ENCODE assay signal across 9 mouse cellular contexts in the genomic region with DNA sequence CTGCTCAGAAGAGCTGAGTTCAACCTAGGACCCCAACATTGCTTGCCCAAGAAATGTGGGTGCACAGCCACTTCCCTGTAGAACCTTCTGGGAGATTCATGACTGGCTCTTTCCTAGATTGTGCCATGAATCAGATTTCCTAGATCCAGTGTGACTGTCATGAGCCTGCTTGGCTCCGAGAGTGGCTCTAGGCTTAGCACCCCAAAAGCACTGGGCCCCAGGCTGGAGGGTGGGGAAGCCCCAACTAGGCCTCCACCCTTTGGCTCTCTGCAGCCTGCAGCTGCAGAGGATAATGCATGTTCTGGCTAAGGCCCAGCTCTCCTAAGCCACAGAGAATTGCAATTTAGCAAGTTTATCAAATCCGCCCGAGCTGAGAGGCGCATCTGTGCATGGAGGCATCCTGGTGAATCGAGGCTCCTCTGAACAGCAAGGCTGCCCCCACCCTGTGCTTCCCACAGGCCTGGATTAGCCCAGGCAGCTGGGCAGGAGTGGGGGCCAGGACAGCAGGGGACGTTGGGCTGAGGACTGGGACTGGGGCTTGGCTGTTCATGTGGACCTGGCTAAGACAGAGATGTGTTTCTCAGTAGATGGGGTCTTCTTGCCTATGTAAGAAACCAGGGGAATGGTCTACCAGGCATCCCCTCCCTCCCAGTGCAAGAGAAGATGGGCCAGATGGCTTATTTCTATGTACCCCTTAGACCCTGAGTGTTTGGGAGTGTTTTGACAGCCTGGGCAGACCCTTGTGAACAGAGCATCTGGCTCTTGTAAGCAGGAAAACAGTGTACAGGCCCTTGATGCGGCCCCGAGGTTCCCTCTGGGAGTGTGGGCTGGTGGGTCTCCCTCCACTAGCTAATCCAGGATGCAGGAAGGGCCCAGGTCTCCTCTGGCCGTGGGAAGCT. TPM values are rescaled to one million over a fixed set of nuclear protein-coding genes. Genes with fewer than 3 reads are reported as not detected.
DNase-seq lines count a peak whose midpoint lies in the region; ATAC-seq lines count a peak whose summit lies in the region.
"Had no signal": no experiment of that assay in that cellular context is flagged by ENCODE, and none has a peak within 500 bp of the region (broad histone marks: within the 10 kb centered on the region; RNA-seq: fewer than 3 reads in every experiment).

No protein-coding gene starts in this region.

- peaks cover 61% of the 10 kb centered on the region for H3K4me1 ChIP-seq in forebrain, embryonic 10.5 days
- peaks cover 53% of the 10 kb centered on the region for H3K4me1 ChIP-seq in intestine, embryonic 14.5 days (replicated peaks; ENCODE audit: control insufficient read depth, insufficient read depth, low read length)
- peaks cover 54% of the 10 kb centered on the region for H3K4me1 ChIP-seq in neural tube, embryonic 13.5 days (replicated peaks)

- H3K36me3 ChIP-seq in forebrain, embryonic 10.5 days (replicated peaks) = no peaks in the 10 kb centered on the region
- H3K36me3 ChIP-seq in intestine, embryonic 14.5 days (ENCODE audit: control insufficient read depth, insufficient read depth, low read length) = no peaks in the 10 kb centered on the region
- H3K36me3 ChIP-seq in neural tube, embryonic 13.5 days = no peaks in the 10 kb centered on the region
- H3K36me3 ChIP-seq: G1E had no signal

- H3K4me2 ChIP-seq in intestine, embryonic 14.5 days (ENCODE audit: low read length) = no peak overlapping the region
- H3K4me2 ChIP-seq in neural tube, embryonic 13.5 days = no peak overlapping the region

- intact Hi-C loops in left cerebral cortex, postnatal 4 days (cut with DNase I) = no loop called here
- intact Hi-C loops in left cerebral cortex, postnatal 36 days (cut with DNase I) = no loop called here

- DNase-seq in left cerebral cortex, postnatal 4 days = peak; percentile 26
- no peak for DNase-seq in left cerebral cortex, postnatal 36 days (ENCODE audit: low spot score in 2 of 2)
- DNase-seq in forebrain, embryonic 10.5 days (ENCODE audit: extremely low spot score, low spot score) = no peak
- DNase-seq in intestine, embryonic 14.5 days (ENCODE audit: low spot score) = no peak
- no peak for DNase-seq in embryo, embryonic 10 days (ENCODE audit: low spot score)
- no peak for DNase-seq in layer of hippocampus, postnatal 36 days
- no peak for DNase-seq in layer of hippocampus, postnatal 14 days (ENCODE audit: low spot score in 2 of 2)

- 67% methylated on average over 9 of the region's 9 CpGs for WGBS in forebrain, embryonic 10.5 days
- 34% methylated on average over 9 of the region's 9 CpGs for WGBS in intestine, embryonic 14.5 days
- WGBS in neural tube, embryonic 13.5 days = 51% methylated on average over 9 of the region's 9 CpGs

- no peak overlapping the region for H3K4me3 ChIP-seq in forebrain, embryonic 10.5 days
- H3K4me3 ChIP-seq in intestine, embryonic 14.5 days (ENCODE audit: low read depth, low read length) = no peak overlapping the region
- no peak overlapping the region for H3K4me3 ChIP-seq in neural tube, embryonic 13.5 days

- peak overlapping the region; percentile 76 for H3K27ac ChIP-seq in forebrain, embryonic 10.5 days
- H3K27ac ChIP-seq in intestine, embryonic 14.5 days (ENCODE audit: low read depth) = peak overlapping the region; percentile 95
- peak overlapping the region; percentile 74 for H3K27ac ChIP-seq in neural tube, embryonic 13.5 days (replicated peaks)

- ATAC-seq in intestine, embryonic 14.5 days (replicated peaks; ENCODE audit: low FRiP score, low TSS enrichment, low read depth) = peak; percentile 48
- peak; percentile 49; the same call in 1 of the 2 replicates for ATAC-seq in neural tube, embryonic 13.5 days (ENCODE audit: low read depth)

- H3K9ac ChIP-seq in intestine, embryonic 14.5 days (ENCODE audit: low read length) = no peak overlapping the region
- H3K9ac ChIP-seq in neural tube, embryonic 13.5 days = peak overlapping the region; percentile 17; the same call in 1 of the 2 replicates

- H3K27me3 ChIP-seq in forebrain, embryonic 10.5 days (ENCODE audit: poor library complexity, severe bottlenecking) = peaks cover 10% of the 10 kb centered on the region; the same call in 1 of the 2 replicates
- no peaks in the 10 kb centered on the region for H3K27me3 ChIP-seq in intestine, embryonic 14.5 days (replicated peaks; ENCODE audit: control insufficient read depth, insufficient read depth, low read length)
- H3K27me3 ChIP-seq in neural tube, embryonic 13.5 days = no peaks in the 10 kb centered on the region

- no peaks in the 10 kb centered on the region for H3K9me3 ChIP-seq in forebrain, embryonic 10.5 days
- H3K9me3 ChIP-seq in intestine, embryonic 14.5 days (ENCODE audit: control insufficient read depth, low read length) = no peaks in the 10 kb centered on the region
- no peaks in the 10 kb centered on the region for H3K9me3 ChIP-seq in neural tube, embryonic 13.5 days

RNA-seq across cellular contexts. Expression of a gene that starts 41.2 kb away (rescaled TPM):
- total RNA-seq in left cerebral cortex, postnatal 4 days (2021) = 1 to 10 TPM; 2.6 to 4.6 TPM
- total RNA-seq in left cerebral cortex, postnatal 36 days (2021) = 1 to 10 TPM; 1.8 to 5.6 TPM
- 200 and 274 TPM in 2 replicates for polyA plus RNA-seq in forebrain, embryonic 10.5 days (2016; fragmentation: Nextera tagmentation; extraction: Ambion mirVana)
- 398 and 437 TPM in 2 replicates for polyA plus RNA-seq in intestine, embryonic 14.5 days (2014; fragmentation: Nextera tagmentation; extraction: Ambion mirVana)
- polyA plus RNA-seq in neural tube, embryonic 13.5 days (2015; fragmentation: Nextera tagmentation; extraction: Ambion mirVana) = 77.7 and 96.5 TPM in 2 replicates
- total RNA-seq in layer of hippocampus, postnatal 36 days (2021) = 1 to 10 TPM; 3.5 to 5.5 TPM
- 1 to 10 TPM; 1.9 to 2.3 TPM for total RNA-seq in layer of hippocampus, postnatal 14 days (2021)
- polyA plus RNA-seq: G1E had no signal
